Mouse (Mus musculus) neural tube, postnatal 0 days (tissue): ENCODE data around the gene Olfr319. TPM values are rescaled to one million over a fixed set of nuclear protein-coding genes. Genes with fewer than 3 reads are reported as not detected.

Experiments
- polyA plus RNA-seq: library from polyadenylated mRNA; unstranded; fragments of >200 nt; fragmentation: Nextera tagmentation; extraction: Ambion mirVana; gene quantifications from 2 replicates; pipeline ENCODE4 v1.2.1, GENCODE M21; 2015

The Olfr319 gene
- polyA plus RNA-seq, result not detected in 2 replicates

DNA sequence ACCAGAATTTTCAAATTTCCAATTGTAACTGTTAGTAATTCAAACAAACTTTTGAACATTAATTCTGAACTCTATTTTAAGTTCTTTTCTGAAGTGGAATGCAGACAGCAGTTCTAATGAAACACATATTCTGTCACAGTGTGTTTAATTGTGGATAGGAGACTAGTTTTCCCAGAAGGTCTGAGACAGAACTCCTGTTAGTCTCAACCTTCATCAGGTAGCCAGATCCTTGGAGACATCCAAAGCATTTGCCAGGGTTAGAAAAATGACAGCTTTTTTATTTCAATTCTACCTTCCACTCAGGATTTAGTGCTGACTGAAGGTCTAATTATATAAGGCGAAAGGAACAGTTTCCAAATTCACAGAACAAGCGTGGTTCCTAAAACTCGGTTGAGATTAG, at the start of gene Olfr319:
Gene Olfr319 (plus strand): TSS at position 301 of the 400 bp plus-strand sequence.

DNA sequence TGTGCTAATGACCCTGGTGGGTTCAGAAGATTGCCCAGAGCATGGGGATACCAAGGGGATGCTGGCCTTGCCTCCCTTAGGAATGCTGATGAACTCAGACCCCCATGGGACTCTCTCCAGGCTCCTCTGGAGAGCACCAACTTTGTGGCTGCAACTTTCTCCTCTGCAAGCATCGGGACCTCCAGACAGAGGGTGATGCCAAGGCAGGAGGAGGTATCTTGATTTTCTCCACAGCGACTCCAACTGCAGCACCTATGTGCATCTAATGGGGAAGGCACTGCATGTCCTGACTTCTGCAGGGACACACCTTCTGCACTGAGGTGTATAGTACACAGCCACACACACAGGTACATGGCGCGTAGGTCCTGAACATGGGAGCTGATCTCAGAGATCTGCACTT, 40.4 kb upstream of the Olfr319 start, which contains the start of gene Olfr322:
Gene Olfr322 (plus strand): TSS at position 187 of the 400 bp plus-strand sequence.

DNA sequence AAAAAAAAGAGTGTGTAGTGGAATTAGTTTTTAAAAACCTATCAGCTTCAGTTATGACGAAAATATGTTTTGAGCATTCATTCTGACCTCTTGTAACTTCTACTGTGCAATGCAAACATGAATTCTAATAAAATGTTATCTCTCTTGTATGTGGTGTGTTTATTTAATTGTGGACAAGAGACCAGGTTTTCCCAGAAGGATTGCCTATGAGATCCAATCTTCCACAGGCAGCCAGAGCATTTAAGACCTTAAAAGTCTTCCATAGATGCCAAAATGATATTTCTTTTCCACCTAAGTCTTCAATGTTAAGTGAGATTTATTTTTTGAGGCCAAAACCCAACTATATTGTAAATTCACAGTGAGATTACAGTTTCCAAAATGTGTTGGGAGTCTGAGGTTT, 18.2 kb upstream of the Olfr319 start, which contains the start of gene Olfr320:
Gene Olfr320 (plus strand): TSS at position 301 of the 400 bp plus-strand sequence.

DNA sequence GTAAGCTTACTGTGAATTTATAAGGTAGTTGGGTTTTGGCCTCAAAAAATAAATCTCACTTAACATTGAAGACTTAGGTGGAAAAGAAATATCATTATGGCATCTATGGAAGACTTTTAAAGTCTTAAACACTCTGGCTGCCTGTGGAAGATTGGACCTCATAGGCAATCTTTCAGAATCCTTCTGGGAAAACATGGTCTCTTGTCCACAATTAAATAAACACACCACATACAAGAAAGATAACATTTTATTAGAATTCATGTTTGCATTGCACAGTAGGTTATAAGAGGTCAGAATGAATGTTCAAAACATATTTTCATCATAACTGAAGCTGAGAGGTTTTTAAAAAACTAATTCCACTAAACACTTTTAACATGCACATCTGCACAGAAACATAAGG, 25.0 kb downstream of the Olfr319 start, which contains the start of gene Olfr318:
Gene Olfr318 (minus strand): TSS at position 101 of the 400 bp plus-strand sequence.

DNA sequence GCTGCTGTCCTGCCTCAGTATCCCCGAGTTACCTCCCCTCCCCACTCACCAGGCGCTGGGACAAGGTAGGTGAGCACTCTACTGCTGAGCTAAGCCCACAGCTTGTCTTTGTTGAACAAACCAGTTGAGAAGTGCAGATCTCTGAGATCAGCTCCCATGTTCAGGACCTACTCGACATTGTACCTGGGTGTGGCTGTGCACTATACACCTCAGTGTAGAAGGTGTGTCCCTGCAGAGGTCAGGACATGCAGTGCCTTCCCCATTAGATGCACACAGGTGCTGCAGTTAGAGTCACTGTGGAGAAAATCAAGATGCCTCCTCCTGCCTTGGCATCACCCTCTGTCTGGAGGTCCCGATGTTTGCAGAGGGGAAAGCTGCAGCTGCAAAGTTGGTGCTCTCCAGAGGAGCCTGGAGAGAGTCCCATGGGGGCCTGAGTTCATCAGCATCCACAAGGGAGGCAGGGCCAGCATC, 39.9 kb downstream of the Olfr319 start, which contains the start of gene Olfr317:
Gene Olfr317 (minus strand): TSS at position 421 of the 471 bp plus-strand sequence.

DNA sequence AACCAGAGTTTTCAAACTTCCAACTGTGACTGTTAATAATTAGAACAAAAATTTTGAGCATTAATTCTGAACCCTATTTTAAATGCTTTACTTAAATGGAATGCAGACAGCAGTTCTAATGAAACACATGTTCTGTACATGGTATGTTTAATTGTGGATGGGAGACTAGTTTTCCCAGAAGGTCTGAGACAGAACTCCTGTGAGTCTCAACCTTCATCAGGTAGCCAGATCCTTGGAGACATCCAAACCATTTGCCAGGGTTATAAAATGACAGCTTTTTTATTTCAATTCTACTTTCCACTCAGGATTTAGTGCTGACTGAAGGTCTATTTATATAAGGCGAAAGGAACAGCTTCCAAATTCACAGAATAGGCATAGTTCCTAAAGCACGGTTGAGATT, 53.5 kb downstream of the Olfr319 start, which contains the start of gene Olfr316:
Gene Olfr316 (plus strand): TSS at position 301 of the 400 bp plus-strand sequence.

Other genes starting within 250 kb of the Olfr319 start
- gene Lypd9, start 246.2 kb upstream of the Olfr319 start, polyA plus RNA-seq, result not detected in 2 replicates
- gene Olfr30, start 236.9 kb upstream of the Olfr319 start, polyA plus RNA-seq, result not detected in 2 replicates
- not detected in 2 replicates for gene Olfr332, start 206.6 kb upstream of the Olfr319 start, polyA plus RNA-seq
- not detected in 2 replicates for gene Olfr331, start 196.6 kb upstream of the Olfr319 start, polyA plus RNA-seq
- 0.17 TPM in 1 of 2 replicates, not detected in the other for gene Olfr330, start 164.3 kb upstream of the Olfr319 start, polyA plus RNA-seq
- gene Olfr329-ps, start 152.7 kb upstream of the Olfr319 start, polyA plus RNA-seq, result 0.04 and 0.08 TPM in 2 replicates
- gene Olfr328, start 143.5 kb upstream of the Olfr319 start, polyA plus RNA-seq, result 0.12 and 0.18 TPM in 2 replicates
- gene Olfr224, start 128.6 kb upstream of the Olfr319 start, polyA plus RNA-seq, result 0.09 and 0.23 TPM in 2 replicates
- not detected in 2 replicates for gene Olfr325, start 121.4 kb upstream of the Olfr319 start, polyA plus RNA-seq
- 0.21 and 0.41 TPM in 2 replicates for gene Olfr324, start 104.0 kb upstream of the Olfr319 start, polyA plus RNA-seq
- not detected in 2 replicates for gene 2210407C18Rik, start 83.1 kb upstream of the Olfr319 start, polyA plus RNA-seq
- gene Olfr323, start 68.7 kb upstream of the Olfr319 start, polyA plus RNA-seq, result not detected in 2 replicates
- gene Trim58, start 58.7 kb upstream of the Olfr319 start, polyA plus RNA-seq, result 0.46 and 0.47 TPM in 2 replicates
- not detected in 2 replicates for gene Olfr322, start 40.4 kb upstream of the Olfr319 start, polyA plus RNA-seq
- gene Olfr320, start 18.1 kb upstream of the Olfr319 start, polyA plus RNA-seq, result not detected in 2 replicates
- gene Olfr318, start 24.9 kb downstream of the Olfr319 start, polyA plus RNA-seq, result not detected in 2 replicates
- not detected in 2 replicates for gene Olfr317, start 40.0 kb downstream of the Olfr319 start, polyA plus RNA-seq
- gene Olfr316, start 53.6 kb downstream of the Olfr319 start, polyA plus RNA-seq, result not detected in 2 replicates
- not detected in 2 replicates for gene Olfr315, start 74.0 kb downstream of the Olfr319 start, polyA plus RNA-seq
- gene Olfr314, start 83.8 kb downstream of the Olfr319 start, polyA plus RNA-seq, result not detected in 2 replicates
- gene Fam183b, start 102.8 kb downstream of the Olfr319 start, polyA plus RNA-seq, result 15.4 and 16.6 TPM in 2 replicates
- not detected in 2 replicates for gene Olfr313, start 115.8 kb downstream of the Olfr319 start, polyA plus RNA-seq
- not detected in 2 replicates for gene Olfr312, start 130.1 kb downstream of the Olfr319 start, polyA plus RNA-seq
- gene Olfr311, start 140.1 kb downstream of the Olfr319 start, polyA plus RNA-seq, result not detected in 2 replicates
- 10.6 and 13.8 TPM in 2 replicates for gene Gm12258, start 148.0 kb downstream of the Olfr319 start, polyA plus RNA-seq
- 8.7 and 8.9 TPM in 2 replicates for gene 2810021J22Rik, start 168.1 kb downstream of the Olfr319 start, polyA plus RNA-seq
- 4.1 and 5.5 TPM in 2 replicates for gene Zfp39, start 205.1 kb downstream of the Olfr319 start, polyA plus RNA-seq
- not detected in 2 replicates for gene Btnl10, start 218.7 kb downstream of the Olfr319 start, polyA plus RNA-seq
- 689 and 707 TPM in 2 replicates for gene Rnf187, start 239.8 kb downstream of the Olfr319 start, polyA plus RNA-seq
- 79.4 and 87.2 TPM in 2 replicates for gene Hist3h2ba, start 249.8 kb downstream of the Olfr319 start, polyA plus RNA-seq